22 mouse cellular contexts compared by ENCODE assay signal in genomic region chrX:19084435-19084834, GRCm38 (mm10).
A peak's percentile ranks its signal among the peaks of the same experiment; 100 is the strongest.
DNase-seq lines count a peak whose midpoint lies in the region; ATAC-seq lines count a peak whose summit lies in the region.
"Had no signal": no experiment of that assay in that cellular context is flagged by ENCODE, and none has a peak within 500 bp of the region (broad histone marks: within the 10 kb centered on the region; RNA-seq: fewer than 3 reads in every experiment).

No protein-coding gene starts in this region.

- H3K27ac ChIP-seq in hindbrain, embryonic 13.5 days = no peak overlapping the region

- no peaks in the 10 kb centered on the region for H3K4me1 ChIP-seq in hindbrain, embryonic 13.5 days (replicated peaks)

- H3K9ac ChIP-seq in hindbrain, embryonic 13.5 days = no peak overlapping the region

- H3K9me3 ChIP-seq in hindbrain, embryonic 13.5 days = no peaks in the 10 kb centered on the region
- H3K9me3 ChIP-seq: G1E had no signal

- H3K4me3 ChIP-seq in hindbrain, embryonic 13.5 days = no peak overlapping the region

- DNase-seq in 416B (ENCODE audit: low read depth) = peak; percentile 17
- no peak for DNase-seq in heart, postnatal 25 days (ENCODE audit: low spot score)
- DNase-seq in adrenal gland, adult 2 months = no peak
- DNase-seq: adrenal gland, adult 8-10 months; adrenal gland, postnatal 10 days; adrenal gland, postnatal 14 days; adrenal gland, postnatal 25 days; adrenal gland, postnatal 36 days; B cell, adult 2 months; cerebellum, adult 11 months; cerebellum, adult 11-12 months; cerebellum, adult 18-20 months; cerebellum, adult 2 months; cerebellum, adult 8-10 months had no signal

- 84% methylated on average over 1 of the region's 1 CpGs for WGBS in hindbrain, embryonic 13.5 days

- ATAC-seq in granulocyte monocyte progenitor cell, adult 5-6 weeks (replicated peaks; ENCODE audit: poor library complexity, severe bottlenecking) = peak; percentile 72
- ATAC-seq in megakaryocyte progenitor cell, adult 5-6 weeks (replicated peaks; ENCODE audit: poor library complexity) = peak; percentile 57; the same call in 1 of the 2 replicates
- ATAC-seq in hindbrain, embryonic 13.5 days (ENCODE audit: low FRiP score) = no peak
- ATAC-seq: activated CD4-positive, CD25-positive, alpha-beta regulatory T cell, adult 4 months; CD4-positive, CD25-positive, alpha-beta regulatory T cell, adult 4 months; Patski had no signal

- no peak overlapping the region for H3K4me2 ChIP-seq in hindbrain, embryonic 13.5 days

- no peaks in the 10 kb centered on the region for H3K36me3 ChIP-seq in hindbrain, embryonic 13.5 days
- H3K36me3 ChIP-seq: G1E had no signal

- intact Hi-C loops in heart, postnatal 25 days (cut with DNase I) = no loop called here

- H3K27me3 ChIP-seq in hindbrain, embryonic 13.5 days = no peaks in the 10 kb centered on the region
- H3K27me3 ChIP-seq: CH12.LX had no signal
